Mouse (Mus musculus) hindbrain, postnatal 0 days (tissue): ENCODE measurements at regions not wholly inside any gene's neighbourhood (a gene's known extent, or its start where the extent isn't known, plus 50 kb on each side); places are given as distances from the start of the nearest gene placed in this dataset.
A peak's percentile ranks its signal among the peaks of the same experiment; 100 is the strongest.
"Not testable (repeated sequence)": the region's sequence is repeated elsewhere in the genome, so short reads cannot be mapped to it uniquely, and the experiment has no call there.

Experiments used
- ATAC-seq: fragments of 200-750 bp; cut with Nextera tagmentation; 2 replicates; pipeline ENCODE4 v1.8.0; 2017; ENCODE audit warnings: mild to moderate bottlenecking, moderate TSS enrichment, moderate library complexity
- DNase-seq: peaks from one replicate; pipeline ENCODE4 v3.0.0-alpha.2; 2015; ENCODE audit warnings: low spot score
- H3K27ac ChIP-seq: fragments of 300-500 bp; sonication (generic); 2 replicates; pipeline ENCODE4 v1.5.1; 2014; ENCODE audit warnings: mild to moderate bottlenecking
- H3K27me3 ChIP-seq: fragments of 300-500 bp; sonication (generic); 2 replicates; pipeline ENCODE4 v1.6.1; 2014; ENCODE audit warnings: low read length, mixed read lengths; ENCODE audit not compliant: insufficient read depth
- H3K36me3 ChIP-seq: fragments of 300-500 bp; sonication (generic); 2 replicates; pipeline ENCODE4 v1.6.1; 2014; ENCODE audit warnings: low read length, mixed read lengths; ENCODE audit not compliant: insufficient read depth
- H3K4me1 ChIP-seq: fragments of 300-500 bp; sonication (generic); 2 replicates; pipeline ENCODE4 v1.6.1; 2014; ENCODE audit warnings: antibody characterized with exemption, low read length, mixed read lengths; ENCODE audit not compliant: insufficient read depth
- H3K4me2 ChIP-seq: fragments of 300-500 bp; sonication (generic); 2 replicates; pipeline ENCODE4 v1.6.1; 2014; ENCODE audit warnings: low read depth, mild to moderate bottlenecking, low read length, moderate library complexity, mixed read lengths
- H3K4me3 ChIP-seq: fragments of 300-500 bp; sonication (generic); 2 replicates; pipeline ENCODE4 v1.5.1; 2014; ENCODE audit warnings: low read length
- H3K9ac ChIP-seq: fragments of 300-500 bp; sonication (generic); replicated peaks from 2 replicates; pipeline ENCODE4 v1.6.1; 2014; ENCODE audit warnings: mild to moderate bottlenecking, low read length, moderate library complexity, mixed read lengths
- H3K9me3 ChIP-seq: fragments of 300-500 bp; sonication (generic); 2 replicates; pipeline ENCODE4 v1.6.1; 2016; ENCODE audit warnings: low read length, mixed read lengths
- CTCF ChIP-seq: IDR thresholded peaks from 2 replicates; pipeline ENCODE4 v1.5.1; 2016; ENCODE audit warnings: antibody characterized with exemption, control low read depth, low read depth
- WGBS: fragments of 180-500 bp; shearing (Covaris S2); extraction: QIAGEN DNeasy Blood & Tissue Kit; methylation state at CpG from one replicate; pipeline ENCODE4 v1.1.7; 2014; 5-methylcytosine and 5-hydroxymethylcytosine counted together

DNA sequence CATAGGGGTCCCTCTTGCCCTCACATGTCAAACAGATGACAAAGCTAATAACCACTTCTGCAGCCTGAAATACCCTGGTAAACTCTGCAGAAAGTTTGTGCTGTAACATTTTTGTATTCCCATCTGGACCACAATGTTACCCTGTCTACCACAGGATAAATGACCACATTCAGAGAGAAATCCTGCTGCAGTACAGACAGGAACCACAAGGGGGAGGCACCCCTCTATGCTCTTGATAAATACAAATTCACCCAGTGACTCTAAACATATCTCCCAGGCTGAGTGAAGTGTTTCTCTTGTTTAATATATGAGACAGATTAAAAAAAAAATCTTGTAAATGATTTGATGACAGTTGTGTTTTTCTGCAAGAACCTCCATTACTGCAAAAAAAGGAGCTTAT, 853.6 kb upstream of the Olfr1507 start:
- TF ChIP-seq CTCF = peak; percentile 53
- not testable (repeated sequence) for H3K9me3 ChIP-seq, H3K4me3 ChIP-seq, H3K9ac ChIP-seq, H3K27me3 ChIP-seq, H3K36me3 ChIP-seq, H3K27ac ChIP-seq, DNase-seq, ATAC-seq, H3K4me2 ChIP-seq, H3K4me1 ChIP-seq

DNA sequence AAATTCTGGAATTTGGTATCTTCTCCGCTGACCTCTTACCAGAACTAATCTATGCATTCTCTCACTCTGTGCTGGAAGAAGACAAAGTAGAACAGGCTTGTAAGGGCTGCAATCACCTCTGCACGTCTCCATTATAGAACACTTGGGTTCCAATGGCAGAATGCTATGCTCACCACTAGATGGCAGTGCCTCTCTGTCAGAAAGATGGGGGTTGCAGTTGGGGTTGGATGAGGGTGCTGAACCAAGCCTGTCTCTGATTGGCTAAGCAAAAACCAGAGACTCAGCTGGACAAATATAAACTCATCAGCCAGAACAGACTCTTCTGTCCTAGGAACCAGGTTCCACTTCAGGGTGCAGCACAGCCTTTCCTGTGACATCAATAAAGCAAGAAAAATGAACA, 850.0 kb upstream of the Olfr1507 start:
- not testable (repeated sequence) for H3K4me3 ChIP-seq, H3K4me1 ChIP-seq, ATAC-seq, H3K9me3 ChIP-seq, H3K36me3 ChIP-seq, DNase-seq, H3K27me3 ChIP-seq, H3K9ac ChIP-seq, H3K27ac ChIP-seq, H3K4me2 ChIP-seq
- WGBS = 45% methylated on average over 2 of the region's 2 CpGs
- TF ChIP-seq CTCF = peak; percentile 50

DNA sequence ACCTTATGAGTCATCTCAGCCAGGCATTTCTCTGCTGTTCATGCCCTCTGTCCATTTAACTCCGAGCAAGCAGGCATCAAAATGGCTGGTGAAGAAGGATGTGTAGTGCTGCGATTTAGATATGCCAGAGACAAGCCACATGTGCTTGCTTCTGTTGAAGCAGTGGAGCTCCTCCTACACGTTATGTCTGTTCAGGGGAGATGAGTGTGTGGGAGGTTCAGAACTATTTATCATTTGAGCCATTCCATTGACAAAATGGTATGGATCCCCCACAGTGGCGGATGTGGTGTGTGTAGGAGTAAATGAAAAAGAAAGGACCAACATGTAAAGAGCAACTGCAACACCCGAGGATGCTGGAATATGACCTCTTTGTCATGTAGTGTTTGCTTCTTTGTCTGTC, 848.3 kb upstream of the Olfr1507 start:
- WGBS = 62% methylated on average over 5 of the region's 5 CpGs
- not testable (repeated sequence) for DNase-seq, ATAC-seq, H3K4me2 ChIP-seq, H3K27me3 ChIP-seq, H3K4me3 ChIP-seq, H3K36me3 ChIP-seq, H3K9me3 ChIP-seq, H3K4me1 ChIP-seq, H3K9ac ChIP-seq, H3K27ac ChIP-seq

DNA sequence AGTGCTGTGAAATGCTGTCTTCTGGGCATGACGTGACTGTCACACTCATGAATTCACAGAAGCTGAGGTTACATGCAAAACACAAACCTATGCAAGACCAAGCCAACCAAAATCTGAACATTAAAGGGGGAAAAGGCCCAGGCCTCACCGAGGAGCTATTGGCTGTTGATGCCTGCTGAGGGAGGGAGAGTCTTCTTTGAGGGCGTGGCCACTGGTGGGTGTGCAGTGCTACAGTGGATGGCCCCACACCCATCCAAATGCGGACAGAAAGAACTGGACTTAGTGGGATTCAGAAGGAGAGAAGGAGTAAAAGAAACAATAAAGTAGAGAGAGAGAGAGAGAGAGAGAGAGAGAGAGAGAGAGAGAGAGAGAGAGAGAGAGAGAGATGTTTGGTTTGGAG, 843.6 kb upstream of the Olfr1507 start:
- 86% methylated on average over 1 of the region's 4 CpGs for WGBS
- not testable (repeated sequence) for ATAC-seq

GRCm38 (mm10) chr14:53337446-53337845, 841.9 kb upstream of the Olfr1507 start:
- WGBS = 74% methylated on average over 3 of the region's 8 CpGs

More for the DNA sequence above, 843.6 kb upstream of the Olfr1507 start:
- H3K9me3 ChIP-seq, DNase-seq, H3K4me3 ChIP-seq, H3K4me1 ChIP-seq, H3K27ac ChIP-seq, H3K36me3 ChIP-seq, H3K4me2 ChIP-seq, H3K9ac ChIP-seq, H3K27me3 ChIP-seq: not testable (repeated sequence)

GRCm38 (mm10) chr14:53336705-53337104, 841.2 kb upstream of the Olfr1507 start:
- not testable (repeated sequence) for H3K4me1 ChIP-seq, DNase-seq, H3K27ac ChIP-seq, H3K27me3 ChIP-seq, H3K4me3 ChIP-seq, H3K4me2 ChIP-seq, ATAC-seq, H3K9ac ChIP-seq, H3K36me3 ChIP-seq, H3K9me3 ChIP-seq
- 10% methylated on average over 1 of the region's 2 CpGs for WGBS

More at GRCm38 (mm10) chr14:53337446-53337845, 841.9 kb upstream of the Olfr1507 start:
- H3K9ac ChIP-seq, H3K27ac ChIP-seq, H3K4me2 ChIP-seq, H3K4me3 ChIP-seq, DNase-seq, H3K9me3 ChIP-seq, H3K4me1 ChIP-seq, ATAC-seq, H3K36me3 ChIP-seq, H3K27me3 ChIP-seq: not testable (repeated sequence)

DNA sequence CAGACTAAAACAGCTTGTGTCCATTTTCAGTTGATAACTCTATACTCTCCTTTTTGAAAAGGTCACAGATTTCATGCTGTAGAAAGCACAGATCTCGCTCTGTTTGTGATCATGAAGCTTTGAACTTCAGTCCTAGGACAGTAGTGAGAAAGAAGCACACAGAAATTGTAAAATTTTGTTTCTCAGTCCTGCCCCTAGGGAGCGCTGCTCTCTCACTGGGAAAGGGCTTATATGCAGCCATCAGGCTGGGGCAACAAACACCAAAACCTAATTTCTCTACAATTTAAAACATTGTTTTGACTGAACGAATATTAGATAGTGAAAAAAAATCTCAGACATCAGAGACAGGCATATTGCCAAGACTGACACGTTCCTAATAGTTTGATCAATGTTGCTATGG, 838.9 kb upstream of the Olfr1507 start:
- DNase-seq, H3K4me3 ChIP-seq, H3K4me2 ChIP-seq, H3K36me3 ChIP-seq, H3K4me1 ChIP-seq, H3K27me3 ChIP-seq, H3K27ac ChIP-seq, H3K9ac ChIP-seq, ATAC-seq, H3K9me3 ChIP-seq: not testable (repeated sequence)
- WGBS = no CpG with 5 or more reads among the region's 4 CpGs

DNA sequence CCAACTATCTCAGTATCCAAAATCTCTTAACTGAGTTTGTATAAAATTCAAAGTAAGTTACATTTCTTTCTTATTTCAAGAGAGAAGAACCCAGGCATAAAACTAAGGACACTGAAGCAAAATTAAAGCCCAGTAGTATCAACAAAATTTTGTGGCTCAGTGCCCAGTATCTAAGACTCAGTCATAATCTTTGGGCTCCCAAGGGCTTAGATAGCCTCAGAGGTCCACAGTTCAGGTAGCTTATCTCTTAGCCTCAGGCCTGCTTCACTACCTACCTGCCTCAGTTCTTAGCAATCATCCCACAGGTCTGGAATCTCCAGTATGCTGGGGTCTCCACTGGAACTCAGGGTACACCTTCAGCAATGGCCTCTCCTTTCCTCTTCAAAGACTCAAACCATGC, 835.6 kb upstream of the Olfr1507 start:
- not testable (repeated sequence) for H3K9ac ChIP-seq, H3K27ac ChIP-seq, H3K36me3 ChIP-seq, H3K4me3 ChIP-seq, DNase-seq, H3K9me3 ChIP-seq, H3K27me3 ChIP-seq, ATAC-seq, H3K4me2 ChIP-seq, H3K4me1 ChIP-seq

DNA sequence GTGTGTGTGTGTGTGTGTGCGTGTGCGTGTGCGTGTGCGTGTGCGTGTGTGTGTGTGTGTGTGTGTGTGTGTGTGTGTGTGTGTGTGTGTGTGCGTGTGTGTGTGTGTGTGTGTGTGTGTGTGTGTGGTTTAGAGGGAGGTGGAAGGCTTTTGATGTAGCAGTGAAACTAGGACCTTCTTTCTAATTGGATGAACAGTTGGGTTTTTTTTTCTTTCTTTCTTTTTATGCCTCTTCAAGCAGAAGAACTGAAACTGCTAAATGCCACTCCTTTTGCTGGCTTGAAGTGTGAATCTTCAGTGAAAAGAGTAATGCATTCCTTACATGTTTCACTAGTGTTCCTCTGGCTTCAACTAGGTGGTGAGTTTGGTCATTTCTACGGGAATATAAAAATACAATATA, 828.8 kb upstream of the Olfr1507 start:
- WGBS = 80% methylated on average over 1 of the region's 7 CpGs
- H3K36me3 ChIP-seq, DNase-seq, ATAC-seq, H3K27me3 ChIP-seq, H3K4me2 ChIP-seq, H3K4me1 ChIP-seq, H3K9me3 ChIP-seq, H3K9ac ChIP-seq, H3K27ac ChIP-seq, H3K4me3 ChIP-seq: not testable (repeated sequence)

GRCm38 (mm10) chr14:53318512-53319309, 823.2 kb upstream of the Olfr1507 start:
- not testable (repeated sequence) for H3K4me1 ChIP-seq, ATAC-seq, H3K4me3 ChIP-seq, H3K9ac ChIP-seq, DNase-seq, H3K36me3 ChIP-seq, H3K9me3 ChIP-seq, H3K4me2 ChIP-seq, H3K27ac ChIP-seq, H3K27me3 ChIP-seq
- no CpG with 5 or more reads among the region's 9 CpGs for WGBS
